Mouse (Mus musculus) monocyte, adult 5-6 weeks (primary cell): Measurements from ENCODE around the gene Cnnm1. TPM values are rescaled to one million over a fixed set of nuclear protein-coding genes. Genes with fewer than 3 reads are reported as not detected.

Experiments used
- ATAC-seq: fragments of 153-309, 156-312 bp; replicated peaks from 2 replicates; pipeline ENCODE4 v1.8.0; 2017; ENCODE audit warnings: mild to moderate bottlenecking; ENCODE audit not compliant: low TSS enrichment, insufficient number of reproducible peaks, severe bottlenecking, poor library complexity, low FRiP score
- total RNA-seq: library from RNA; stranded (forward); fragments of 200-1000, 200-491, 200-594 nt; gene quantifications from 3 replicates; pipeline ENCODE4 v1.2.3, GENCODE M21; 2017

The Cnnm1 gene
- not detected in 3 replicates for total RNA-seq

DNA sequence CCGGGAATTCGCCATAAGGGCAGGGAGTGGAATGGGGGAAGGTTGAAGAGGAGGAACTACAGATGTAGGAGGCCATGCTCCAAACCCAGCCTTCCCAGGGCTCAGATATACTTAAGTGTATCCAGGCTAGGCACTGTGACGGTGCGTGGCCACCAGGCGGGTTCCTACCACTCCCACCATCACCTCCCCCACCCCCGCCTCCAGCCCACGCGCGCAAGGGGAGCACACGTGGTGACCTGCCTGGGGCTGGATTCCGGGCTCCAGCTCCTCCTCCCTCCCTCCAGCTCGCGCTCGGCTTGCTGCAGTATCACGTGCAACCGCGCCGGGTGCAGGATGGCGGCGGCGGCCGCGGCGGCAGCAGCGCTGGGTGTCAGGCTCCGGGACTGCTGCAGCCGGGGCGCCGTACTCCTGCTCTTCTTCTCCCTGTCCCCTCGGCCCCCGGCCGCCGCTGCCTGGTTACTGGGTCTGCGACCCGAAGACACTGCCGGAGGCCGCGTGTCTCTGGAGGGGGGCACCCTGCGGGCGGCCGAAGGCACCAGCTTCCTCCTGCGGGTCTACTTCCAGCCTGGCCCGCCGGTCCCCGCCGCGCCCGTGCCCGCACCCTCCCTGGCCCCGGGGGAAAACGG lies at the start of gene Cnnm1:
TSS of gene Cnnm1 (plus strand) at position 325 of the 626 bp plus-strand sequence.
- ATAC-seq = no peak

DNA sequence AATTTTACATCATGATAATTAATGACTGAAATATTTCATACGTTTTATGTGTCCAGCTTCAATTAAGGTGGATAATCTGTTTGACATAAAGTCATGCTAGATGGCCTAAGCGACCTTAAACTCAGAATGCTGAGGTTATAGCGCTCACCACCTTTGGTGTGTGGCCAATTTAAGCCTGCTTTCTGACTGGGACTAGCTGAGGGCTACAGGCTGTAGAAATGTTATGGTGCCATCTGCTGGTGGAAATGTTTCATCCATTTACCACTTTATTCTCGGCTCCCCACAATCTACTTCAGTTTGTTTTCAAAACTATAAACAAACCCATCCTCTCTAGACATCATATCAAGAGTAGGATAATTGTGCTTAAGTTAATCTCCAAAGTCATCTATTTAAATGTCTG lies 43.9 kb upstream of the Cnnm1 start:
- ATAC-seq = no peak

DNA sequence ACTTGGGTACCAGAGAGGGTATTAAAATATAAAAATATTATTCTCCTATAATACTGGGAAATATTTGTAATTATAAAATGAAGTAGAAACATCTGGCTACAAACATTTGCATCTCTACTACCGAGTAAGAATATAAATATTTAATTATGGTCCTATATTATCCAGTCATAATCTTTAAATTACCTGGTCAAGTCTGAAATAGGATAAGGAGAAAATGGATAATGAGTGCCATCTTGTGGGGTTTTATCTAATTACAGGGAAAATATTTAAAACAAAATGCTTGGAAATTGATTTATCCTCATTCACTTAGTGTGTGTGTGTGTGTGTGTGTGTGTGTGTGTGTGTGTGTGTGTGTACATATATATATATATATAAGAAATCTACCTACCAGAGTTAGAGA lies 33.1 kb upstream of the Cnnm1 start:
- no peak for ATAC-seq

DNA sequence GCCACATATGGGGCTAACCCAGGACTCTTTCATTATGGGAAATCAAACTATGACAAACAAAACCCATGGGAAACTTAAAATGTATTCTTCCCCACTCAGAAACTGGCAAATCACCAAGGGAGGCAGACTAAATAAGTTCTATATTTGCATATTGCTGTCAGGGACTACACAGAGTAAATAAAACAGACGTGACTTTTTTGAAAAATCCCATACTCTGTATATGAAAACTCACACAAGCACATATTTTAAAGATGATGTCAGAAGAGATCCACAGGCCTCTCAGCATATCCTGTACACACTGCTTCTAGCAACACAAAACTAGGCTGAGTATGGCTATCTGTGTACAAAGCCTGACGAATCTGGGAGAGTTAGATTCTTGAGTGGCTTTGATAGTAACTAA lies 24.7 kb upstream of the Cnnm1 start:
- ATAC-seq = no peak

DNA sequence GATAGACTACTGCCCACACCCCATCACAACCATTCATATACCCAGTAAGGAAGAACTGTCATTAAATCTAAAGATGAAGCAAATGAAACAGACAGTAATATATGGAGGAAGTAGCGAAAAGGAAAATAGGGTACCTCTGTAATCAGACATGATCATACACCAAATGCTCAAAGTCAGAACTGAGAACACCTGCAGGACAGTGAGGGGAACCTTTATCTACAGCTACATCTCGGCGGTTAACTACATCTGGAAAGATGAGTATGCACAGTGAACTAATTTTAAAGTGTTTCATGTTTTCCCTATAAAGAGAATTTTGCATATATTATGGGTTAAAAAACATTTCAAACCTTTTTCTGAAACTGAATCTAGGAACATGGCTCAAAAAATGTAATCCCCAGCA lies 19.7 kb upstream of the Cnnm1 start:
- no peak for ATAC-seq

DNA sequence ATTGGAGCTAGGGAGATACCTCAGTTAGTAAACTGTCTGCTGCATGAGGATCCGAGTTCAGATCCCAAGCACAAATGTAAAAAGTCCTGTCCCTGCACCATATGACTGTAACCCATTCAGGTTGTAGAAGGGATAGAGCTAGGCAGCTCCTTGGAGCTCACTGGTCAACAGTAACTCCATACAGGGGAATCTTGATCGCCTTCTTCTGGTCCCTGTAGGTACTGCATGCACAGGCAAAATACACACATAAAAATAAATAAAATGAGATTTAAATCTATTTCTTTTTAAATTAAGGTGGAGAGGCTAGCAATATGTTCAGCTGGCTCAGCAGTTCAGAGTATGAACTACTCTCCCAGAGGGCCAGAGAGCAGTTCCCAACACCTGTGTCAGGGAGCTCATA lies 16.2 kb upstream of the Cnnm1 start:
- no peak for ATAC-seq

DNA sequence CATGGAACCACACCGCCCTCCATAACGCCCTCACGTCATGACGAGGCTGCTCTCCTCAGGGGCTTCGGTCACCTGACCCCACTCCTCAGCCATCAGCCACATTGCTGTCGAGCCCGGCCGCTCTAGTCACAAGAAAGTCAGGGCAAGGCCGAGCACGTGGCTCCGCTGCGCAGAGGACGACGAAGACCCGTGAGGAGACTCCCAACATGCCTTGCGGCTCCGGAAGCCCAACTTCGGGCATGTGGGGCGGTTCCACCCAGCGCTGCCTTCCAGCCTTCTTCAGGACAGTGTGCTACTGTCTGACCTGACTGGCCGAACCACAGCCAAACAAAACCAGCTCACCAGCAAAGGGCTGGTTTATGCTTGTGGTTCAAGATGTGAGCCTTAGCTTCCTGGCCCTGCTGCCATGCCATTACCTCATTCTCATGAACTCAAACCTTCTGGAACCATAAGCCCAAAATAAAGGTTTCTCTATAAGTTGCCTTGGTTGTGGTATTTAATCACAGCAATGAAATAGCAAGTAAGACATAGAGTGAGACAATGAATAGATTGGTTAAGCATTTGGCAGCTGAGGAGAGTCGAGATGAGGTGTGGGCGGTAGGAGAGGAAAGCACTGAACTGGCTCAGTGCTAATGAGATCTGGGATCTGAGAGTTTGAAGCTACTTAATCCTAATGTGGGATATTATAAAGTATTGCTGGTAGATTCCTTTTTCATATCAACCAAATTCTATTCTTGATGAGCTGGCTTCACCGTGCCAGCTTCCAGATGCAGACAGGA lies 12.6 kb upstream of the Cnnm1 start:
- ATAC-seq = no peak

DNA sequence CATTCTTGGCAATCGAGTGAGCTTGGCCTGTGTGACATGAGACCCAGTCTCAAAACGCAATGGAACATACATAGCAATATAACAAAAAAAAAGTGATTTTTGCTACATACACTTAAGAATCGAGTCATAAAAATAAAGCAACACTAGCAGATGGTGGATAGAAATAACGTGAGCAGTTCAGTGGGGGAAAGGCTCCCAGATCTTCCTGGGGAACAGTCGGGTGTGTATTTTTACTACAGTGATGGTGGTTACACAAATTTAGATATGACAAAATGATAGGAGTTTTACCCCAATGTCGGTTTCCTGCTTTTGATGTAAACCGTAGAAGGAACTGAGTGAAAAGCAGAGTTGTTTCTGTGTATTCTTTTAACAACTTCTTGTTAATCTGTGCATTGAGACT lies 990 bp upstream of the Cnnm1 start:
- no peak for ATAC-seq

DNA sequence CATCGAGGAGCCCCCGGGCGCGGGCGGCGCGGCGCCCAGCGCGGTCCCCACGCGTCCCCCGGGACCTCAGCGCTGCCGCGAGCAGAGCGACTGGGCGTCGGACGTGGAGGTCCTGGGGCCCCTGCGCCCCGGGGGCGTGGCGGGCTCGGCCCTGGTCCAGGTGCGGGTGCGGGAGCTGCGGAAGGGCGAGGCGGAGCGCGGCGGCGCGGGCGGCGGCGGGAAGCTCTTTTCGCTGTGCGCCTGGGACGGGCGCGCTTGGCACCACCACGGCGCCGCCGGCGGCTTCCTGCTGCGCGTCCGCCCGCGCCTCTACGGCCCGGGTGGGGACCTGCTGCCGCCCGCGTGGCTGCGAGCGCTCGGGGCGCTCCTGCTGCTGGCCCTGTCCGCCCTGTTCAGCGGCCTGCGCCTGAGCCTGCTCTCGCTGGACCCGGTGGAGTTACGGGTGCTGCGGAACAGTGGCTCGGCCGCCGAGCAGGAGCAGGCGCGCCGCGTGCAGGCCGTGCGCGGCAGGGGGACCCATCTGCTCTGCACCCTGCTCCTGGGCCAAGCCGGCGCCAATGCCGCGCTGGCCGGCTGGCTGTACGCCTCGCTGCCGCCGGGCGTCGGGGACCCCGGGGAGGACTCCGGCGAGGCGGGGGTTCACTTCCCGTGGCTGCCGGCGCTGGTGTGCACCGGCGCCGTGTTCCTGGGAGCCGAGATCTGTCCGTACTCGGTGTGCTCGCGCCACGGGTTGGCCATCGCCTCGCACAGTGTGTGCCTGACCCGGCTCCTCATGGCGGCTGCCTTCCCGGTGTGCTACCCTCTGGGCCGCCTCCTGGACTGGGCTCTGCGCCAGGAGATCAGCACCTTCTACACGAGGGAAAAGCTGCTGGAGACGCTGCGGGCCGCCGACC lies 778 bp downstream of the Cnnm1 start:
- ATAC-seq = no peak

DNA sequence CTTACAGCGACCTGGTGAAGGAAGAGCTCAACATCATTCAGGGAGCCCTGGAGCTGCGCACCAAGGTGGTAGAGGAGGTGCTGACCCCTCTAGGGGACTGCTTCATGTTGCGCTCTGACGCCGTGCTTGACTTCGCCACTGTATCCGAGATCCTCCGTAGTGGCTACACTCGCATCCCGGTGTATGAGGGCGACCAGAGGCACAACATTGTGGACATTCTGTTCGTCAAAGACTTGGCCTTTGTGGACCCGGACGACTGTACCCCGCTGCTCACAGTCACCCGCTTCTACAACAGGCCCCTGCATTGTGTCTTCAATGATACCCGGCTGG lies 1.4 kb downstream of the Cnnm1 start:
- ATAC-seq = no peak

DNA sequence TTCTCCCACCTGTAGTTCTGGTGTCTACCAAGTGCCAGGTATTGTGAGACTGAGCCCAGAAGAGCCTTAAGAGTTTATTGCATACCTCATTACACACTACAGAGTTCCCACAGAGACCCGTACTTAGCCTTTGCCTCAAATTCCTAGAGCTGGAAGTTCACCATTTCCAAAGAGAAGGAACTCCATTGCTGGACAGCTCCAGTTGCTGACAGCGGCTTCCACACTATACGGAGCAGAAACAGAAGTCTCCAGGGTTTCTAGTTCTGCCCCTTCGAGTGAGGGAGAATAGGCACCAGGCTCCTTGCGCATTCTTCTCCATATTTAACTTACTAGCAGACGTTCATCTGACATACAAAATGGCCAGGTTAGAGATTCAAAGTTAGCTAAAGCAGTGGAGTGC lies 2.0 kb downstream of the Cnnm1 start:
- no peak for ATAC-seq

DNA sequence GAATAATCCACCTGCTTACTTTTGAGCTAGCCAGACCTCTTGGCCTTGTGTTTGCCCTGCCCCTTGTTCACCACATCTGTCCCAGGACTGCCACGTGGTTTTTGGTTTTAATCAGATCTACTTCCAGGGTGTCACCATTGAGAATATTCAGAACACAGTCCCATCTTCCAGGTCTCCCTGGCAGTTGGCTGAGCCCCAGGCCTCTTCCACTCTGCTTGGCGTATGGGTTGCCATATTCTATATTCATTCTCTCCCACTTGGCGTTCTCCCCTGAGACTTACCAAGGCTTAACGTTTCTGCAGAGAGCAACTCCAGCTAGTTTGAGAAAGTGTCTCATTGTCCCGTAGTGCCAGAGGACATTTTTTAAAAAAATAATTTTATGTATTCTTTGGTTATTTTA lies 2.7 kb downstream of the Cnnm1 start:
- ATAC-seq = no peak

DNA sequence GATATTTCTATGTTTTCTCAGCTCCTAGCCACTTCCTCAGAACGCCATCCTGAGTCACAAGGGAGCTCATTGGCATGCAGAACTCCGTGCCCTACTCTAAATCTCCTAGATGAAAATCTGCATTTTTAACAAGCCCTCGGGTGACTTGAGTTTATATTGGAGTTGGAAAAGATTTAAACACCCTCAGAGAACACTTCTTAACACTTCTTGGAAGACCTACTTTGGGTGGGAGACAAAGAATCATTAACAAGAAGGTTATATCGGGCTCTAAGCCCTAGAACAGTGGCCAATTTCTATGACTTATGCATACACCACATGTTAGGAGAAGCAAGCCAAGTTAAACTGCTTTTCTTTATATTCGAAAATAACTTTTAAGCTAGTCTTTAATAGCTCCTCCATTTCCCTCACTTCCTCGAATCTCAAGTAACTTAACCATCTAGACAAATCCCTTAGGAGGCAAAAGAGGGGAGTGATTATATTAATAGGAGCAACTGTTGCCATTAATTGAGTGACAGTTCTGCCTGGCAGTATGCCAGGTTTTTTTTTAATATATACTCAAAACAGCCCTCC lies 4.5 kb downstream of the Cnnm1 start:
- ATAC-seq = no peak

DNA sequence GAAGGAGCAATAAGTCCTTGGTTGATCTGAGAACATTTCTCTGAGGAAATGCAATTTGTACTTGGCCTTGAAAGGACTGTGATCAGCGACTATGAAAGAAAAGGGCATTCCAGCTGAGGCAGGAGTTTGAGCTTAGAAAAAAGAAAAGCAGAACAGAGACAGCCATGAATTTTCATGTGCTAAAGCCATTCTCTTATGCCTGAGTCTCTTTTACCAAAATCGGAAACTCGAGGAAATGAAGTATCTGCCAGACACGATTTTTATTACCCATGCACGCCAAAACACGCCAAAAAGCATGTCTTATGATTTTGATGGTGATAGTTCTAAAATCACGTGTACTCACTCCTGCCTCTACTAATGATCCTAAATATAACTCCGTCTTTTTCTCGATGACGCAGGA lies 11.3 kb downstream of the Cnnm1 start:
- ATAC-seq = no peak

DNA sequence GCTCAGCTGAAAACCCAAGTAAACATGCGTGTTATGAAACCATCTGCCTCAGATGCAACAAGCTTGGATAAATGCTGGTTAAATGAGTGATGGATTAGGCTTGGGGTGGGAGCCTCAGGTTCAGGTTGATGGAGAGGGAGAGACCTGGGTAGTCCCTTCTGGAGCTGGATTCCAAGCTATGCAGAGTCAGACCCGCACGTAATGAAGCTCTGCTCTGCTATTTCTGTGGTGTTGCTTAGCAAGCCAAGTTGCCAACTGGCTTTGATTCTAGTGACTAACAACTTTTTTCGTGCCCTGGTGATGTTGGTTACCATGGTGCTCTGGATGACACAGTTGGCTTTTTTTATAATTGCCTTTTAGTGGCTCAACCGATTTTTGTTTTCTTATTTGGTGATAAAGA lies 11.9 kb downstream of the Cnnm1 start:
- ATAC-seq = no peak

DNA sequence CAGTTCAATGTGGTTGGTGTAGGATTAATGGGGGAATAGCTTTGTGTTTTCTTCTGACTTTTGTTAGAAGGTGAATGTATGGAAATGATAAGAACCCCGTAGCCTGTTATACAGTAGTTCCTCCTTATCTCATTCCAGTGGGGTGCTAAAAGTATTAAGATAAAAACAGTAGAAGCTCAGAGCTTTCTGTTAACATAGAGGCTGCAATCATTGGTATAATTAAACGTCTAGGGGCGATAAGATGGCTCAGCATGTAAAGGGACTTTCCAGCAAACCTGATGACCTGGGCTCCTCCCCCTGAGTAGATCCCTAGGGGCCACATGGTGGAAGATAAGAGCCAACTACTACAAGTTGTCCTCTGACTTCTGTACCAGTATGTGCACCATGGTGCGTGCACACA lies 12.8 kb downstream of the Cnnm1 start:
- ATAC-seq = no peak

DNA sequence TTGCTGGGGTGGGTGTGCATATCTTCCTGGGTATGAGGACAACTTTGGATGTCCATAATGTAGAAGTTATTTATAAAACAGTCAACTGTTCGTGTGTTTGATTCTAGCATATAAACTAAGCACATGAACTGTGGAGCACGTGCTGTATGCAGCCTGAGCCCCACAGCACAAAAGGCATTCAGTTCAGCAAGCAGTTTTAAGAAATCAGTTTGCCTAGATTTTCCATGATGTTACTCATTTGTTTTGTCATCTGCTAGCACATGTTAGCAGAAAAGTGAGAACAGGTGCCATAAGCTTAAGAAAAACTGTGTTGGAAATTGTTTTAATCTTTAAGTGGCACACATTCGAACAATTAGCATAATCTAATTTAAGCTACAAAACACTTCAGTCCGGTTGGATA lies 19.7 kb downstream of the Cnnm1 start:
- no peak for ATAC-seq

DNA sequence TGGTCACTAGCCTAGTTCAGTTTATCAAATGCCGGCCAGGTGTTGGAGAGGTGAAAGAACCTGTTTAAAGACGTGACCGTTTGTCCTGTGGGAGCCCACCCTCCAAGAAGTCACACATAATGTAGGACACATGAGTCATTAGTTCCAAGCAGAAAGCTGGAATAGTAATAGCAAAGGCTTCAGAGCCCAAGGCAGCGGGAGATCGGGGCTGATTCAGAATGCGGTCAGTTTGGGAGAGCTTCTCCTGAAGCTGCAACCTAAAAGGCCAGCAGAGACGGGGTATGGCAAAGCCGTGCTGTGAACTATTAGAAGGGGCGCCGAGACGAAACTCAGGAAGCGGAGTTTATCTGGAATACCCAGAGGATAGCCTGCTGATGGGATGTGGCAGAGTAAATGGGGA lies 20.2 kb downstream of the Cnnm1 start:
- no peak for ATAC-seq

DNA sequence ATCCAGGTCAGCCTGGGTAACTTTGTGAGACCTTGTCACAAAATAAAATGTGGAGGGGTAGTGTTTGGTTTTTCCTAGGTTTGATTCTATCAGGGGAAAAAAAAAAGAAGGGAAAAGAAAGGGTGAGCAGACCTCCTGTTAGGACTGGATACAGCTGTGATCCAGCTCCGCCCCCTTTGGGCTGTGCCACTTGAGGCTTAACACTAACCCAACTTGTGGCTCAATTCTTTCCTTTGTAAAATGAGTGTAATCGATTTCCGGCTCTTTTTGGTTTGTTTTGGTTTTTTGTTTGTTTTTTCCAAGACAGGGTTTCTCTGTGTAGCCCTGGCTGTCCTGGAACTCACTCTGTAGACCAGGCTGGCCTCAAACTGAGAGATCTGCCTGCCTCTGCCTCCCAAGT lies 21.9 kb downstream of the Cnnm1 start:
- no peak for ATAC-seq
